ENCODE assay signal across 16 mouse cellular contexts in genomic region chr17:70893151-70893550, GRCm38 (mm10).
"Had no signal": no experiment of that assay in that cellular context is flagged by ENCODE, and none has a peak within 500 bp of the region (broad histone marks: within the 10 kb centered on the region; RNA-seq: fewer than 3 reads in every experiment).

No protein-coding gene starts in this region.

- H3K9ac ChIP-seq: liver, embryonic 13.5 days; neural tube, embryonic 13.5 days; stomach, embryonic 15.5 days had no signal

- H3K4me1 ChIP-seq: liver, embryonic 13.5 days; stomach, embryonic 15.5 days had no signal

- H3K27ac ChIP-seq: layer of hippocampus, adult 2 months; liver, embryonic 13.5 days; neural tube, embryonic 13.5 days; stomach, embryonic 15.5 days had no signal

- H3K27me3 ChIP-seq: liver, embryonic 13.5 days; neural tube, embryonic 13.5 days; stomach, embryonic 15.5 days had no signal

- DNase-seq: kidney, adult 18-20 months; kidney, adult 9 months; kidney, postnatal 25 days; layer of hippocampus, adult 9-11 months; liver, embryonic 13.5 days; lung, adult 2 months; lung, postnatal 14 days; lung, postnatal 4 days; retina, postnatal 1 day; right cerebral cortex, postnatal 25 days; spleen, adult 18-20 months; thymus, postnatal 25 days had no signal

- H3K36me3 ChIP-seq: liver, embryonic 13.5 days; neural tube, embryonic 13.5 days; stomach, embryonic 15.5 days had no signal

- H3K4me2 ChIP-seq: liver, embryonic 13.5 days; stomach, embryonic 15.5 days had no signal

- H3K4me3 ChIP-seq: layer of hippocampus, adult 2 months; liver, embryonic 13.5 days; neural tube, embryonic 13.5 days; stomach, embryonic 15.5 days had no signal

- ATAC-seq: midbrain, embryonic 16.5 days had no signal

- H3K9me3 ChIP-seq: liver, embryonic 13.5 days; neural tube, embryonic 13.5 days; stomach, embryonic 15.5 days had no signal
